Mouse (Mus musculus) adrenal gland, adult 10 weeks (tissue): ENCODE data around the gene Six6. TPM values are rescaled to one million over a fixed set of nuclear protein-coding genes. Genes with fewer than 3 reads are reported as not detected.

Experiments
- polyA plus RNA-seq: library from polyadenylated mRNA; stranded (reverse); fragments of 350-450 nt; fragmentation: Illumina TruSeq; extraction: RNeasy Lipid Tissue Mini Kit (QIAGEN cat#74804); gene quantifications from one replicate; pipeline ENCODE4 v1.2.3, GENCODE M21; 2014; ENCODE audit warnings: low read depth, low replicate concordance

Gene Six6
- polyA plus RNA-seq, result not detected

GRCm38 (mm10) chr12:72939616-72940015 lies at the start of gene Six6:
Gene Six6 (plus strand): TSS chr12:72939892.

GRCm38 (mm10) chr12:72940071-72940821 lies 554 bp downstream of the Six6 start, which contains the start of gene 4930447C04Rik:
Gene 4930447C04Rik (minus strand): TSS chr12:72940774.

Other genes starting within 250 kb of the Six6 start
- gene Ppm1a, start 182.4 kb upstream of the Six6 start, polyA plus RNA-seq, result 282 TPM
- 0.41 TPM for gene 4930447C04Rik, start 882 bp downstream of the Six6 start, polyA plus RNA-seq
- gene Six1, start 114.0 kb downstream of the Six6 start, polyA plus RNA-seq, result 2.7 TPM
- 0.82 TPM for gene Six4, start 173.6 kb downstream of the Six6 start, polyA plus RNA-seq
- 17.2 TPM for gene Mnat1, start 183.8 kb downstream of the Six6 start, polyA plus RNA-seq